Mouse (Mus musculus): ENCODE results near the gene Klhdc8b. TPM values are rescaled to one million over a fixed set of nuclear protein-coding genes. Genes with fewer than 3 reads are reported as not detected.

Klhdc8b gene
- total RNA-seq, 1 experiment = 6.6 TPM

- Histone ChIP-seq H3K36me3 (ENCODE audit: control insufficient read depth, insufficient read depth, low read length, poor library complexity, severe bottlenecking) (peaks cover 4% of the 10 kb centered on the region; the same call in 1 of the 2 replicates), H3K9me3 (ENCODE audit: control insufficient read depth, insufficient read depth, low read depth, low read length) (no peaks in the 10 kb centered on the region), H3K9ac (ENCODE audit: insufficient read depth, low read depth, low read length, poor library complexity, severe bottlenecking) (no peak overlapping the region), H3K27ac (ENCODE audit: insufficient read depth, low read depth, low read length, poor library complexity, severe bottlenecking) (no peak overlapping the region), H3K4me3 (ENCODE audit: insufficient read depth in 1 of 2, low read depth in 1 of 2, low read length in 2 of 2, poor library complexity in 1 of 2, severe bottlenecking in 1 of 2) (no peak overlapping the region), H3K4me1 (ENCODE audit: control insufficient read depth in 2 of 2, insufficient read depth in 2 of 2, low read length in 2 of 2, poor library complexity in 1 of 2) (no peaks in the 10 kb centered on the region)
- DNase-seq (ENCODE audit: low read depth, low spot score) = no peak
- in situ Hi-C loops (cut with MboI; ENCODE audit: low sequenced_read_pairs in 2 of 2, unreplicated experiment in 2 of 2) = no loop called here
- TF ChIP-seq ZC3H11A (IDR thresholded peaks at IDR 0.05; ENCODE audit: borderline replicate concordance, low read depth, low read length) = no peak
- no peak for TF ChIP-seq ZNF384 (IDR thresholded peaks at IDR 0.05; ENCODE audit: low read depth, low read length)
- TF ChIP-seq CHD2 (IDR thresholded peaks at IDR 0.05; ENCODE audit: low read depth, low read length) = no peak
- TF ChIP-seq HCFC1 (IDR thresholded peaks at IDR 0.05; ENCODE audit: borderline replicate concordance, insufficient read depth, low read length) = no peak
- no peak for TF ChIP-seq MAFK (IDR thresholded peaks at IDR 0.05; ENCODE audit: insufficient read depth, low read depth, low read length)
These were observed 8.5 kb upstream of the Klhdc8b start for GRCm38 (mm10) chr9:108469845-108470244.

- H3K36me3 ChIP-seq (ENCODE audit: control insufficient read depth, insufficient read depth, low read length, poor library complexity, severe bottlenecking) = peaks cover 4% of the 10 kb centered on the region; the same call in 1 of the 2 replicates
- no peak overlapping the region for H3K4me3 ChIP-seq (ENCODE audit: insufficient read depth in 1 of 2, low read depth in 1 of 2, low read length in 2 of 2, poor library complexity in 1 of 2, severe bottlenecking in 1 of 2)
- in situ Hi-C loops (cut with MboI; ENCODE audit: low sequenced_read_pairs in 2 of 2, unreplicated experiment in 2 of 2) = no loop called here
- no peak for TF ChIP-seq CHD2 (IDR thresholded peaks at IDR 0.05; ENCODE audit: low read depth, low read length)
- TF ChIP-seq MAFK (IDR thresholded peaks at IDR 0.05; ENCODE audit: insufficient read depth, low read depth, low read length) = no peak
- TF ChIP-seq ZNF384 (IDR thresholded peaks at IDR 0.05; ENCODE audit: low read depth, low read length) = no peak
- no peak for TF ChIP-seq ZC3H11A (IDR thresholded peaks at IDR 0.05; ENCODE audit: borderline replicate concordance, low read depth, low read length)
- TF ChIP-seq HCFC1 (IDR thresholded peaks at IDR 0.05; ENCODE audit: borderline replicate concordance, insufficient read depth, low read length) = no peak
- no peaks in the 10 kb centered on the region for H3K4me1 ChIP-seq (ENCODE audit: control insufficient read depth in 2 of 2, insufficient read depth in 2 of 2, low read length in 2 of 2, poor library complexity in 1 of 2)
- no peaks in the 10 kb centered on the region for H3K9me3 ChIP-seq (ENCODE audit: control insufficient read depth, insufficient read depth, low read depth, low read length)
- DNase-seq (ENCODE audit: low read depth, low spot score) = no peak
- no peak overlapping the region for H3K27ac ChIP-seq (ENCODE audit: insufficient read depth, low read depth, low read length, poor library complexity, severe bottlenecking)
- no peak overlapping the region for H3K9ac ChIP-seq (ENCODE audit: insufficient read depth, low read depth, low read length, poor library complexity, severe bottlenecking)
These were observed 8.0 kb upstream of the Klhdc8b start for GRCm38 (mm10) chr9:108469430-108469829.

- no peaks in the 10 kb centered on the region for H3K9me3 ChIP-seq (ENCODE audit: control insufficient read depth, insufficient read depth, low read depth, low read length)
- TF ChIP-seq CHD2 (IDR thresholded peaks at IDR 0.05; ENCODE audit: low read depth, low read length) = no peak
- TF ChIP-seq MAFK (IDR thresholded peaks at IDR 0.05; ENCODE audit: insufficient read depth, low read depth, low read length) = no peak
- no peak for TF ChIP-seq ZC3H11A (IDR thresholded peaks at IDR 0.05; ENCODE audit: borderline replicate concordance, low read depth, low read length)
- no peak for TF ChIP-seq HCFC1 (IDR thresholded peaks at IDR 0.05; ENCODE audit: borderline replicate concordance, insufficient read depth, low read length)
- TF ChIP-seq ZNF384 (IDR thresholded peaks at IDR 0.05; ENCODE audit: low read depth, low read length) = no peak
- H3K36me3 ChIP-seq (ENCODE audit: control insufficient read depth, insufficient read depth, low read length, poor library complexity, severe bottlenecking) = peaks cover 14% of the 10 kb centered on the region
- no peak overlapping the region for H3K9ac ChIP-seq (ENCODE audit: insufficient read depth, low read depth, low read length, poor library complexity, severe bottlenecking)
- peaks cover 0 to 11% of the 10 kb centered on the region in 2 experiments; a peak in 2 of 4 replicates for H3K4me1 ChIP-seq (ENCODE audit: control insufficient read depth in 2 of 2, insufficient read depth in 2 of 2, low read length in 2 of 2, poor library complexity in 1 of 2)
- no peak overlapping the region for H3K27ac ChIP-seq (ENCODE audit: insufficient read depth, low read depth, low read length, poor library complexity, severe bottlenecking)
- no peak for DNase-seq (ENCODE audit: low read depth, low spot score)
- in situ Hi-C loops (cut with MboI; ENCODE audit: low sequenced_read_pairs in 2 of 2, unreplicated experiment in 2 of 2) = no loop called here
- H3K4me3 ChIP-seq (ENCODE audit: insufficient read depth in 1 of 2, low read depth in 1 of 2, low read length in 2 of 2, poor library complexity in 1 of 2, severe bottlenecking in 1 of 2) = no peak overlapping the region
These were observed 4.8 kb upstream of the Klhdc8b start for GRCm38 (mm10) chr9:108466219-108466618.

- no peak for DNase-seq (ENCODE audit: low read depth, low spot score)
- H3K4me3 ChIP-seq (ENCODE audit: insufficient read depth in 1 of 2, low read depth in 1 of 2, low read length in 2 of 2, poor library complexity in 1 of 2, severe bottlenecking in 1 of 2) = peak overlapping the region in 1 of 2 experiments; percentile 10; a peak in 1 of 4 replicates
- TF ChIP-seq CHD2 (IDR thresholded peaks at IDR 0.05; ENCODE audit: low read depth, low read length) (no peak), MAFK (IDR thresholded peaks at IDR 0.05; ENCODE audit: insufficient read depth, low read depth, low read length) (no peak), HCFC1 (IDR thresholded peaks at IDR 0.05; ENCODE audit: borderline replicate concordance, insufficient read depth, low read length) (no peak), ZC3H11A (IDR thresholded peaks at IDR 0.05; ENCODE audit: borderline replicate concordance, low read depth, low read length) (no peak)
- peaks cover 14% of the 10 kb centered on the region for H3K36me3 ChIP-seq (ENCODE audit: control insufficient read depth, insufficient read depth, low read length, poor library complexity, severe bottlenecking)
- H3K9me3 ChIP-seq (ENCODE audit: control insufficient read depth, insufficient read depth, low read depth, low read length) = no peaks in the 10 kb centered on the region
- H3K9ac ChIP-seq (ENCODE audit: insufficient read depth, low read depth, low read length, poor library complexity, severe bottlenecking) = peak overlapping the region; percentile 46
- H3K4me1 ChIP-seq (ENCODE audit: control insufficient read depth in 2 of 2, insufficient read depth in 2 of 2, low read length in 2 of 2, poor library complexity in 1 of 2) = peaks cover 0 to 16% of the 10 kb centered on the region in 2 experiments; a peak in 3 of 4 replicates
- in situ Hi-C loops (cut with MboI; ENCODE audit: low sequenced_read_pairs in 2 of 2, unreplicated experiment in 2 of 2) = no loop called here
- no peak overlapping the region for H3K27ac ChIP-seq (ENCODE audit: insufficient read depth, low read depth, low read length, poor library complexity, severe bottlenecking)
These were observed 2.3 kb upstream of the Klhdc8b start for GRCm38 (mm10) chr9:108463713-108464112.
